Mouse (Mus musculus): ENCODE measurements around the gene Rbbp4. TPM values are rescaled to one million over a fixed set of nuclear protein-coding genes. Genes with fewer than 3 reads are reported as not detected.
"Not testable (repeated sequence)": the region's sequence is repeated elsewhere in the genome, so short reads cannot be mapped to it uniquely, and the experiment has no call there.

The Rbbp4 gene
- polyA plus RNA-seq, 1 experiment from 2014 or later = 279 TPM

DNA sequence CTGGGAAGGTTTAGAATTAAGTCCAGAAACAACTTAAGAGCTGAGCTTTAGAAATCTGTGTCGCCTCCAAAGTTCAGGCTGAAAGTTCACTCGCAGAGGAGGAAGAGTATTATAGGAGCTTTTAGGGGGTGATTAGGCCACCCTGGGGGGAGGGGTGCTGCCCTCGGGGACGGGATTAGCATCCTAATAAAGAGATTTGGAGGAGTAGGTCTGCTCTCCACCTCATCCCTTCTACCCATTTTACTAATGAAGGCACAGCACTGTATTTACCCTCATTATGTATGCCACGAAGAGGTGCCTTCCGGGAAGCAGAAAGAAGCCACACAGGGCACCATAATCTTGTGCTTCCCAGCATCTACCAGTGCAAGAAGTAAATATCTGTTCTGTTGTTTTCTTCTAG lies 39.8 kb upstream of the Rbbp4 start:
- Histone ChIP-seq H3K4me1 (peaks cover 3% of the 10 kb centered on the region; the same call in 1 of the 2 replicates), H3K4me2 (no peak overlapping the region), H3K27me3 (replicated peaks) (peaks cover 5% of the 10 kb centered on the region; the same call in 1 of the 2 replicates), H3K4me3 (no peak overlapping the region), H3K9ac (0 out of 2 replicates have a peak overlapping the region, but pooled peaks have one; percentile 24), H3K9me3 (no peaks in the 10 kb centered on the region), H3K27ac (replicated peaks) (no peak overlapping the region), H3K36me3 (no peaks in the 10 kb centered on the region)
- no peak for ATAC-seq (ENCODE audit: extremely low read depth, insufficient number of reproducible peaks, low FRiP score, low TSS enrichment)
- WGBS = 39% methylated on average over 6 of the region's 6 CpGs

DNA sequence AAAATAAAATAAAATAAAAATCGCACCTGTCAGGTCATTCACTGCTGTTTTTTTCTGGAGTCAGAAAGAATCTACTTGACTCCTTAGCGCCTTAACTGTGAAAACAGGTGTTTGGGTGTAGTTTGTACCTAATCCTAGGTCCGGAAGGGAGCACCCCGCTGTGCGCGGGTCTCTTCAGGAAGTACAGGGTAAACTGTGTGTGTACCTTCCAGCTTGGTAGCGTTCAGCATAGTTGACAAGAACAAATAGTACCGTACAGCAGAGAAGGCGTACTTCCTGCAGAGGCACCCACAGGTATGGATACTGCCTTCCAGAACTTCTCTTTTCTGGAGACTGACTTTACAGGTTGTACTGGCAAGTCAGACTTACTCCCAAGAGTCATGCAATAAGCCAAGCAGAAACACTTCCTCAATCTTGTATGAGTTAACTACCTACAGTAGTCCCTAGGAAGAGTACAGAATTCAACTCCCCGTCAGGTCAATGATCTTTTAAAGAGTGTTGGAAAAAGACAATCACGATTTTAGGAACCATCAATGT lies 39.1 kb upstream of the Rbbp4 start:
- Histone ChIP-seq H3K4me2 (no peak overlapping the region), H3K36me3 (no peaks in the 10 kb centered on the region), H3K9ac (no peak overlapping the region), H3K27ac (replicated peaks) (no peak overlapping the region), H3K4me1 (peaks cover 3% of the 10 kb centered on the region; the same call in 1 of the 2 replicates), H3K4me3 (no peak overlapping the region), H3K27me3 (replicated peaks) (no peaks in the 10 kb centered on the region), H3K9me3 (no peaks in the 10 kb centered on the region)
- 59% methylated on average over 11 of the region's 11 CpGs for WGBS
- ATAC-seq (ENCODE audit: extremely low read depth, insufficient number of reproducible peaks, low FRiP score, low TSS enrichment) = no peak

DNA sequence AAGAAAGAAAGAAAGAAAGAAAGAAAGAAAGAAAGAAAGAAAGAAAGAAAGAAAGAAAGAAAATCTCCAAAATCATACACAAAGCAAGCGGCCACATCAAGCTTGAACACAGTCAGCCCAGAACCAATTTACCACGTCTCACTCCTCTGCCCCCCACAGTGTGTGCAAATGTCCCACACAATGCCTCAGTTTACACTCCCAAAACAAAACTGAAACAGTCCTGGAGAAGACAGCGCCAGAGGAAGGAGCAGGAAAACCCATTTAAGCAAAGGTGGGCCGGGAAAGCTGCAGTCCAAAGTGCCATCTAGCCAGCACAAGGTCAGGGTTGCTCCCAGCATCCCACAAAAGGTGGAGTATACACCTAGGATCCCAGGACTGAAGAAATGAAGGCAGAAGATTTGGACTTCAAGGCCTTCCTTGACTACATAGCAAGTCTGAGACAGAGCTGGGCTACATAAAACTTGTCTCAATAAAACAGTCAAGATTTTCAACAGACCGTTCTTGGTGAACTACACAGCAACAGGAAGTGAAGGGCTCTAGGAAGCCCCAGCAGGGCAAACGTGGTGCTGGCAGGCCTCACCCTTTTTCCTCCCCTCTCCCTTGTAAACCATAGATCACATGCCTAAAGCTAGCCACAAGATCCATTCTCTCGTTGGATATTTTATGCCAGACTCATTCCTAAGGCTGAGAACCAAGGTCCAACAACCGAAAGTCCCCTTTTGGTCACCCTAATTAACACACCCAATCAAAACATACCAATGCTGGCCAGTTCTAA lies 38.2 kb upstream of the Rbbp4 start:
- H3K9me3 ChIP-seq = no peaks in the 10 kb centered on the region
- no peak overlapping the region for H3K27ac ChIP-seq (replicated peaks)
- H3K4me3 ChIP-seq = no peak overlapping the region
- H3K4me1 ChIP-seq = peaks cover 3% of the 10 kb centered on the region; the same call in 1 of the 2 replicates
- no peaks in the 10 kb centered on the region for H3K27me3 ChIP-seq (replicated peaks)
- peaks cover 5% of the 10 kb centered on the region for H3K36me3 ChIP-seq
- WGBS = 54% methylated on average over 8 of the region's 8 CpGs
- 0 out of 2 replicates have a peak overlapping the region, but pooled peaks have one; percentile 28 for H3K9ac ChIP-seq
- no peak overlapping the region for H3K4me2 ChIP-seq
- ATAC-seq (ENCODE audit: extremely low read depth, insufficient number of reproducible peaks, low FRiP score, low TSS enrichment) = no peak

DNA sequence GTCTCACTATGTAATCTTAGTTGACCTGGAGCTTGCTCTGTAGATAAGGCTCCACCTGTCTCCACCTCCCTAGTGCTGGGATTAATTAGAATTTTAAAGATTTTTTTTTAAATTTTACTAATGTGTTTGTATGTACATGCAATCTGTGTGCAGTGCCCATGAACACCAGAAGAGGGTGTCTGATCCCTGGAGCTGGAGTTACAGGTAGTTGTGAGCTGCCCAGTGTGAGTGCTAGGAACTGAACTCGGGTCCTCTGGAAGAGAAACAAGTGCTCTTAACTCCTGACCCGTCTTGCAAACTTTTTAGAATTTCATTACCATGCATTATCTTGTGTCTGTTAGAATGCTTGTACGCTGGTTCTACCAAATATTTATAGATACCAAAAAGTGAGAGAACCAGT lies 36.2 kb upstream of the Rbbp4 start:
- H3K27me3 ChIP-seq (replicated peaks) = no peaks in the 10 kb centered on the region
- WGBS = 85% methylated on average over 3 of the region's 3 CpGs
- H3K9me3 ChIP-seq = no peaks in the 10 kb centered on the region
- ATAC-seq (ENCODE audit: extremely low read depth, insufficient number of reproducible peaks, low FRiP score, low TSS enrichment) = no peak
- no peak overlapping the region for H3K27ac ChIP-seq (replicated peaks)
- peaks cover 13% of the 10 kb centered on the region for H3K36me3 ChIP-seq
- H3K4me3 ChIP-seq = no peak overlapping the region
- no peak overlapping the region for H3K9ac ChIP-seq
- no peaks in the 10 kb centered on the region for H3K4me1 ChIP-seq
- H3K4me2 ChIP-seq = no peak overlapping the region

DNA sequence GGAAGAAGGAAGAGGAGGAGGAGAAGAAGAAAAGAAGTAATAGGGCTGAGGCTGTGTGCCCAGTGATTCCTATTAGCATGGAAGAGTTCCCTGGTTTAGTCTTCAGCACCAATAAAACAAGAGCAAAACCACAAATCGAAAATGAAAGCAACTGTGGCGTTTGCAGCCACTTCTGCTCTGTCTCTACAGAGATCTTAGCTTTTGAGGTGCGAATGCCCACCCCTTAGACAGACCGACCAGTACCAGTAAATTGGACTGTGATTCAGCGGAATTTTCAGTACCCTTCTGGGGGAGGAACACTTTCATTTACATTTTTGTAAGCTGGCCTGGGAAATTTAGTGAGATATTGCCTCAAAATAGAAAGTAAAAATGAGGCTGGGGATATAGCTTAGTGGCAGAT lies 30.1 kb upstream of the Rbbp4 start:
- H3K27me3 ChIP-seq (replicated peaks) = no peaks in the 10 kb centered on the region
- H3K9ac ChIP-seq = no peak overlapping the region
- no peak for ATAC-seq (ENCODE audit: extremely low read depth, insufficient number of reproducible peaks, low FRiP score, low TSS enrichment)
- no peak overlapping the region for H3K4me2 ChIP-seq
- no peaks in the 10 kb centered on the region for H3K9me3 ChIP-seq
- H3K4me1 ChIP-seq = no peaks in the 10 kb centered on the region
- H3K36me3 ChIP-seq = peaks cover 36% of the 10 kb centered on the region
- H3K4me3 ChIP-seq = no peak overlapping the region
- 80% methylated on average over 5 of the region's 5 CpGs for WGBS
- no peak overlapping the region for H3K27ac ChIP-seq (replicated peaks)

DNA sequence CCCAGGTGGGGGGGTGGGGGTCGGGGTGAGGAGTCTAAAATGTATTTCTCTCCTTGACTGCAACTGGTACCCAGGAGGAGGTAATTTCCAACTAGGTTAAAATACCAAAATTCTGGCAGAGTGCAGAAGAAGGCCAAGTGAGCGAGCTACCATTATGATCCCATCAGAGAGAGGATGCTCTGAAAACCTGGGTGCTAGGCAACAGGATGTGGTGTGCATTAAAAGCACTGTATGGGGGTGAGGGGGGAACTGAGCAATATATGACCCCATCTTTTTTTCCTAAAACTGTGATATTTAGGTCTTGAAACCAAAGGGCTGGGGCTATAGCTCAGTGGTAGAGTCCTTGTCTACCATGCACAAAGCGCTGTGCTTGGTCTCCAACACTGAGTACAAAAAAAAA lies 29.2 kb upstream of the Rbbp4 start:
- Histone ChIP-seq H3K27ac (replicated peaks) (no peak overlapping the region), H3K9ac (no peak overlapping the region), H3K4me1 (no peaks in the 10 kb centered on the region), H3K27me3 (replicated peaks) (no peaks in the 10 kb centered on the region), H3K4me2 (no peak overlapping the region), H3K9me3 (no peaks in the 10 kb centered on the region), H3K36me3 (peaks cover 44% of the 10 kb centered on the region), H3K4me3 (no peak overlapping the region)
- ATAC-seq (ENCODE audit: extremely low read depth, insufficient number of reproducible peaks, low FRiP score, low TSS enrichment) = no peak
- WGBS = 85% methylated on average over 3 of the region's 3 CpGs

DNA sequence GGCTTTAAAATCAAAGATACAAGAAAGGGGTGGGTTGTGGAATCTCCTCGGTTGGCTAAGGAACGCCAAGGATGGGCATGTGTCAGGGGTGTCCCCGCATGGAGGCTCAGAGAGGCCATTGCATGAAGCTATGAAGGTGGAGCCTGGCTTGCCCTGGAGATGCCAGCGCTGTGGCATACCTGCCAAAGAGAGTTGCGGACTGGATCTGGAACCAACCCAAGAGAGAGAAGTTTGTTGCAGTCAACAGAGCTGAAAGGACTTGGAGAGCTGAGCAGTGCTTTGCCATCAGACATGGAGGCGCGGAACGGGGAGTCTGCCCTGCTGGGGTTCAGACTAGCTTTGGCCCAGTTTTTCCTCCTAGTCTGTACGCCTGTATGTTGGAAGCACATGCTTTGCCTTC lies 28.3 kb upstream of the Rbbp4 start:
- no peak overlapping the region for H3K4me2 ChIP-seq
- peaks cover 48% of the 10 kb centered on the region for H3K36me3 ChIP-seq
- no peaks in the 10 kb centered on the region for H3K27me3 ChIP-seq (replicated peaks)
- H3K4me3 ChIP-seq = no peak overlapping the region
- H3K9me3 ChIP-seq = no peaks in the 10 kb centered on the region
- no peak overlapping the region for H3K27ac ChIP-seq (replicated peaks)
- ATAC-seq (ENCODE audit: extremely low read depth, insufficient number of reproducible peaks, low FRiP score, low TSS enrichment) = no peak
- H3K9ac ChIP-seq = no peak overlapping the region
- WGBS = 84% methylated on average over 9 of the region's 9 CpGs
- H3K4me1 ChIP-seq = no peaks in the 10 kb centered on the region

DNA sequence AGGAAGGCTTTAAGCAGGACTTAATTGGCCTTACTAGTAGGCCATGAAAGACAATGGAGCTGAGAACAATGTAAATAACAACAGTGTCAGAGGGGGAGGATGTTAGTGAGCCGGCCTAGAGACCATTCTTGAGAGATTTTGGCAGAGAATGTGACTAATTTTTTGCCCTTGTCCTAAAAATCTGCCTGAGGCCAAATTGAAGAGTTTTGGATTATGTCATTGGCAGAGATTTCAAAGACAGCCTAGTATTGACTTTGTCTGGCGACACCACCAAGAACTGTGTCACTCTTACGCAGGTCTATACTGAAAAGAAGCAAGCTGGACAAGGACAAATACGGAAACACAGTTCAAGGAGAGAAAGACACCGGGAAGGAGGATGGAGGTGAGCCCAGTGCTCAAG lies 27.6 kb upstream of the Rbbp4 start:
- no peaks in the 10 kb centered on the region for H3K4me1 ChIP-seq
- no peak for ATAC-seq (ENCODE audit: extremely low read depth, insufficient number of reproducible peaks, low FRiP score, low TSS enrichment)
- 74% methylated on average over 5 of the region's 5 CpGs for WGBS

DNA sequence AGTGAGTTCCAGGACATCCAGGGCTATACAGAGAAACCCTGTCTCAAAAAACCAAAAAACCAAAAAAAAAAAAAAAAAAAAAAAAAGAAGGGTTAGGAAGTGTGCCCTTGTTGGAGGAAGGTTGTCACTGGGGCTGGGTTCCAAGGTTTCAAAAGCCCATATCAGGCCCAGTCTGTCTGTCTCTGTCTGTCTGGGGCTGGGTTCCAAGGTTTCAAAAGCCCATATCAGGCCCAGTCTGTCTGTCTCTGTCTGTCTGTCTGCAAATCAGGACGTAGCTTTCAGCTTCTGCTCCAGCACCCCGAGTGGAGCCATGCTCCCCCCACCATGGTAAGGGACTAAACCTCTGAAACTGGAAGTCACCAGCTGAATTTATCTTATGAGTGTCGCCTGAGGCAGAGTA lies 27.1 kb upstream of the Rbbp4 start:
- H3K27ac ChIP-seq (replicated peaks); H3K27me3 ChIP-seq (replicated peaks); ATAC-seq (ENCODE audit: extremely low read depth, insufficient number of reproducible peaks, low FRiP score, low TSS enrichment); H3K4me3 ChIP-seq; H3K4me2 ChIP-seq; H3K4me1 ChIP-seq; H3K9ac ChIP-seq; H3K9me3 ChIP-seq: not testable (repeated sequence)
- H3K36me3 ChIP-seq = peaks cover 57% of the 10 kb centered on the region
- 76% methylated on average over 3 of the region's 3 CpGs for WGBS

More for the DNA sequence above, 27.6 kb upstream of the Rbbp4 start:
- no peaks in the 10 kb centered on the region for H3K9me3 ChIP-seq
- no peak overlapping the region for H3K4me2 ChIP-seq
- H3K27me3 ChIP-seq (replicated peaks) = no peaks in the 10 kb centered on the region
- H3K27ac ChIP-seq (replicated peaks) = no peak overlapping the region
- H3K36me3 ChIP-seq = peaks cover 55% of the 10 kb centered on the region
- no peak overlapping the region for H3K4me3 ChIP-seq
- H3K9ac ChIP-seq = no peak overlapping the region

DNA sequence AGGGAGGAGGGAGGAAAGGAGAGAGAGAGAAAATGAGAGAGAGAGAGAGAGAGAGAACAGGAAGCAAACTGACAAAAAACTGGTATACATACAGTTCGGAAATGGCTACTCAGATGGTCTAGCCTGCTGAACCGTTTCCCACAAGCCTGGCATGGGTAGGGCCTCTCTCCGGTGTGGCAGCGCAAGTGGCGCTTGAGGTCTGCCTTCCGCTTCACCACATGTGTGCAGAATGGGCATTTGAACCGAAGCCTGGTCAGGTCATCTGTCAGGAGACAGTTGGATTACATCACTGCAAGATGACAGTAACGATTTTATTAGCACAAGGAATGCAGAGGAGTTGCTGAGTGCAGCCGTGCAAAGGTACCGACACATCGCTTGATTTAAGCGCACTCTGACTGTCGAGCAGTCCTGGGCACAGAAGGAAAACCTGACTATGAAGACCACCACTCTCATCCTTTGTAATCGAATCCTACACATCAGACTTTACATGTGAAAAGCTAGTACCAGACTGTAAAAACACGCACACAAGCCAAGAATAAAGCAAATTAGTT lies 22.5 kb upstream of the Rbbp4 start:
- Histone ChIP-seq H3K9ac (no peak overlapping the region), H3K4me1 (no peaks in the 10 kb centered on the region), H3K4me2 (no peak overlapping the region), H3K36me3 (peaks cover 76% of the 10 kb centered on the region), H3K27ac (replicated peaks) (no peak overlapping the region), H3K9me3 (no peaks in the 10 kb centered on the region), H3K27me3 (replicated peaks) (no peaks in the 10 kb centered on the region), H3K4me3 (no peak overlapping the region)
- WGBS = 73% methylated on average over 15 of the region's 15 CpGs
- ATAC-seq (ENCODE audit: extremely low read depth, insufficient number of reproducible peaks, low FRiP score, low TSS enrichment) = no peak

DNA sequence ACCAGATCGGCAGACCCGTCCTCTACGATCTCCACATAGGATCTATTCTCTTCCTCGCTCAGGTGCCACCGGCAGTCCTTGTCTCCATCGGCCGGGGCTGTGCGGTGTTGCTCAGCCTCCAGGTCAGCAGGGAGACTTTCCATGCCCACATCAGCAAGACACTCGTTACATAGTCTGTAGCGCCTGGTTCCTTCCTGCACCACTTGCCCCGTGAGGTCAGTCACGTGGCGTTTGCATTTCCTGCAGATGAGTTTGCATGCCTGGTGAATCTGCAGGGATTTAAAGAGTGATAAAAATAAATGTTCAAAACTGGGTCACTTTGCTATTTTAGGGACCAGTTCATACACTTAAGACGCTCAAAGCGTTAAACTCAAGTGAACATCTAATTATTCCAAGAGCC lies 19.1 kb upstream of the Rbbp4 start:
- ATAC-seq (ENCODE audit: extremely low read depth, insufficient number of reproducible peaks, low FRiP score, low TSS enrichment) = no peak
- no peak overlapping the region for H3K27ac ChIP-seq (replicated peaks)
- 75% methylated on average over 15 of the region's 15 CpGs for WGBS
- no peaks in the 10 kb centered on the region for H3K4me1 ChIP-seq
- H3K36me3 ChIP-seq = peaks cover 70% of the 10 kb centered on the region
- H3K9ac ChIP-seq = no peak overlapping the region
- no peak overlapping the region for H3K4me2 ChIP-seq
- no peaks in the 10 kb centered on the region for H3K27me3 ChIP-seq (replicated peaks)
- no peak overlapping the region for H3K4me3 ChIP-seq
- no peaks in the 10 kb centered on the region for H3K9me3 ChIP-seq

DNA sequence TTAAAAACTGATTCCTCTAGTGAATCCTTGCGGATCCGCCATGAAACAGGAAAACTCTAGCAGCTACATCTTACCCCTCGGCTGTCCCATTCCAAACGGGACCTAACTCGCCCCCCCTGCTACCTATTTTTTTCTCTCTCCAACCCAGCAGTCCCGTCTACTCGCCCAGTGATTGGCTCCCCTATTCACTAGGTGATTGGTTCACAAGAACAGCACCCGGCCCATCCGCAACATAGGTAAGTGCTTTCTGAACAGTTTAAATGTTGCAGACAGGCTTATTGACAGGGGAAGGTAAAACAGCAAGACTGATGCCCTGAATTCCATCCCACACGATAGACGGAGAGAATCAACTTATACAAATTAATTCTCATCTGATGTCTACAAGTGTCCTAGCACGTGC lies 18.0 kb upstream of the Rbbp4 start:
- H3K4me3 ChIP-seq = no peak overlapping the region
- H3K4me1 ChIP-seq = no peaks in the 10 kb centered on the region
- ATAC-seq (ENCODE audit: extremely low read depth, insufficient number of reproducible peaks, low FRiP score, low TSS enrichment) = no peak
- no peaks in the 10 kb centered on the region for H3K9me3 ChIP-seq
- 86% methylated on average over 12 of the region's 12 CpGs for WGBS
- H3K27ac ChIP-seq (replicated peaks) = no peak overlapping the region
- no peak overlapping the region for H3K9ac ChIP-seq
- H3K36me3 ChIP-seq = peaks cover 60% of the 10 kb centered on the region
- no peak overlapping the region for H3K4me2 ChIP-seq
- no peaks in the 10 kb centered on the region for H3K27me3 ChIP-seq (replicated peaks)

All from heart, embryonic 13.5 days (tissue).